Mouse (Mus musculus) lung, adult 2 months (tissue): Measurements from ENCODE around the gene Nxf1.

Source experiments
- CTCF ChIP-seq: fragments of 200-500 bp; IDR thresholded peaks from 2 replicates; pipeline ENCODE4 v1.5.1; 2011; ENCODE audit warnings: mild to moderate bottlenecking, low read length, control low read depth; ENCODE audit not compliant: insufficient read depth
- POLR2A ChIP-seq: fragments of 200-500 bp; IDR thresholded peaks from 2 replicates; pipeline ENCODE4 v1.6.1; 2011; ENCODE audit warnings: low read depth, mild to moderate bottlenecking, control low read depth, low read length, borderline replicate concordance; ENCODE audit errors: extremely low read depth

DNA sequence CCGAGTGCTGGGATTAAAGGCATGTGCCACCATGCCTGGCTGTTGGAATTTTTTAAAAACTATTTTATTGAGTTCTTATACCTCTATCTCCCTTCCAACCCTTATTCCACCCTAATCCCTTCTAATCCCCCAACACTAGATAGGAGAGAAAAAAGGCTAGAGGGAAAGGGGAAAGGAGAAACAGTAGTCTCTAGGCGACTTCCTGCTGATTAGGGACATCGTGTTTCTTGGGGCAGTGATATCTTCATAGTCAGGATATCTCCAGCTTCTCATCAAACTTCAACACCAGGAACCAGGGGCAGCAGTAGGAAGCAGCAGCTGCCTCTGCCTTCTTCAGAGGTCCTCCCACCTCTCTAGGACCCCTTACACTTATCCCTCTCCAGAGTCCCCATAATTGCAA lies 22.5 kb upstream of the Nxf1 start:
- TF ChIP-seq POLR2A (no peak), CTCF (no peak)
